Mouse (Mus musculus): ENCODE measurements at regions not wholly inside any gene's neighbourhood (a gene's known extent, or its start where the extent isn't known, plus 50 kb on each side); places are given as distances from the start of the nearest gene placed in this dataset.

GRCm38 (mm10) chr5:133550657-133551056, 548.9 kb upstream of the Castor2 start:
- no peak overlapping the region for H3K4me3 ChIP-seq (replicated peaks in 1 of 3; ENCODE audit: low read depth in 2 of 3, low read length in 2 of 3, poor library complexity in 1 of 3)
- no peak overlapping the region for H3K27ac ChIP-seq (ENCODE audit: insufficient read depth, low read depth)
- H3K9ac ChIP-seq (ENCODE audit: insufficient read depth, low read depth): no peak overlapping the region
- peaks cover 68% of the 10 kb centered on the region for H3K9me3 ChIP-seq (replicated peaks; ENCODE audit: low read length)
- H3K4me1 ChIP-seq (ENCODE audit: control insufficient read depth in 1 of 2, insufficient read depth in 2 of 2): no peaks in the 10 kb centered on the region
- H3K4me2 ChIP-seq (ENCODE audit: insufficient read depth, low read depth, poor library complexity, severe bottlenecking): no peak overlapping the region
- H3K36me3 ChIP-seq (replicated peaks in 1 of 2; ENCODE audit: control insufficient read depth in 1 of 2, insufficient read depth in 1 of 2, low read length in 1 of 2): no peaks in the 10 kb centered on the region
- dilution Hi-C loops (cut with MboI; ENCODE audit: extremely low pct_ligation_motif_present, extremely low pct_unique_long_range_greater_than_20kb, low sequenced_read_pairs) (no loop called here), in situ Hi-C loops (cut with MboI; ENCODE audit: low pct_ligation_motif_present, low pct_unique_long_range_greater_than_20kb, low sequenced_read_pairs) (no loop called here)
- no peak for DNase-seq (ENCODE audit: extremely low read depth)
- TF ChIP-seq MYC (IDR thresholded peaks at IDR 0.05; ENCODE audit: low read depth, low read length): no peak
- TF ChIP-seq ZKSCAN1 (IDR thresholded peaks at IDR 0.05; ENCODE audit: borderline replicate concordance, low read depth, low read length): no peak
- no peak for TF ChIP-seq NELFE (IDR thresholded peaks at IDR 0.05; ENCODE audit: low read depth, low read length)
- no peak for TF ChIP-seq JUN (IDR thresholded peaks at IDR 0.05; ENCODE audit: insufficient read depth, low read depth, low read length)
- TF ChIP-seq MAX (IDR thresholded peaks at IDR 0.05; ENCODE audit: low read length): no peak
- no peak for TF ChIP-seq POLR2A (IDR thresholded peaks at IDR 0.05; ENCODE audit: low read depth, low read length)
- no peak for TF ChIP-seq EP300 (IDR thresholded peaks at IDR 0.05; ENCODE audit: low read length)
- TF ChIP-seq BHLHE40 (IDR thresholded peaks at IDR 0.05; ENCODE audit: low read depth, low read length): no peak
- no peak for TF ChIP-seq ZNF384 (IDR thresholded peaks at IDR 0.05; ENCODE audit: low read depth, low read length)
- no peak for TF ChIP-seq USF2 (conservative IDR thresholded peaks at IDR 0.05; ENCODE audit: low read depth, low read length)
- no peaks in the 10 kb centered on the region for H3K79me2 ChIP-seq (replicated peaks; ENCODE audit: control insufficient read depth, extremely low read depth, insufficient read depth, poor library complexity, severe bottlenecking)
- no peaks in the 10 kb centered on the region for H3K27me3 ChIP-seq (replicated peaks)

GRCm38 (mm10) chr5:133542217-133542616, 557.3 kb upstream of the Castor2 start:
- Histone ChIP-seq H3K4me3 (replicated peaks in 1 of 3; ENCODE audit: low read depth in 2 of 3, low read length in 2 of 3, poor library complexity in 1 of 3) (no peak overlapping the region), H3K79me2 (replicated peaks; ENCODE audit: control insufficient read depth, extremely low read depth, insufficient read depth, poor library complexity, severe bottlenecking) (no peaks in the 10 kb centered on the region), H3K9ac (ENCODE audit: insufficient read depth, low read depth) (no peak overlapping the region), H3K9me3 (replicated peaks; ENCODE audit: low read length) (peaks cover 64% of the 10 kb centered on the region), H3K27ac (ENCODE audit: insufficient read depth, low read depth) (no peak overlapping the region), H3K4me2 (ENCODE audit: insufficient read depth, low read depth, poor library complexity, severe bottlenecking) (no peak overlapping the region), H3K4me1 (ENCODE audit: control insufficient read depth in 1 of 2, insufficient read depth in 2 of 2) (no peaks in the 10 kb centered on the region), H3K36me3 (replicated peaks in 1 of 2; ENCODE audit: control insufficient read depth in 1 of 2, insufficient read depth in 1 of 2, low read length in 1 of 2) (no peaks in the 10 kb centered on the region), H3K27me3 (replicated peaks) (no peaks in the 10 kb centered on the region)
- dilution Hi-C loops (cut with MboI; ENCODE audit: extremely low pct_ligation_motif_present, extremely low pct_unique_long_range_greater_than_20kb, low sequenced_read_pairs) (no loop called here), in situ Hi-C loops (cut with MboI; ENCODE audit: low pct_ligation_motif_present, low pct_unique_long_range_greater_than_20kb, low sequenced_read_pairs) (no loop called here)
- no peak for TF ChIP-seq MAZ (IDR thresholded peaks at IDR 0.05; ENCODE audit: low read depth, low read length)
- TF ChIP-seq MXI1 (IDR thresholded peaks at IDR 0.05; ENCODE audit: low read depth, low read length): no peak
- TF ChIP-seq USF1 (IDR thresholded peaks at IDR 0.05; ENCODE audit: low read depth, low read length): no peak
- TF ChIP-seq IRF4 (IDR thresholded peaks at IDR 0.05; ENCODE audit: low read depth, low read length): no peak
- TF ChIP-seq TBP (conservative IDR thresholded peaks at IDR 0.05; ENCODE audit: low read depth, low read length): no peak
- TF ChIP-seq MYC (IDR thresholded peaks at IDR 0.05; ENCODE audit: low read depth, low read length): no peak
- no peak for TF ChIP-seq MAX (IDR thresholded peaks at IDR 0.05; ENCODE audit: low read length)
- DNase-seq (ENCODE audit: extremely low read depth): no peak

- Histone ChIP-seq H3K36me3 (replicated peaks in 1 of 2; ENCODE audit: control insufficient read depth in 1 of 2, insufficient read depth in 1 of 2, low read length in 1 of 2) (no peaks in the 10 kb centered on the region), H3K4me1 (ENCODE audit: control insufficient read depth in 1 of 2, insufficient read depth in 2 of 2) (no peaks in the 10 kb centered on the region), H3K27me3 (replicated peaks) (no peaks in the 10 kb centered on the region), H3K9me3 (replicated peaks; ENCODE audit: low read length) (peaks cover 65% of the 10 kb centered on the region), H3K4me2 (ENCODE audit: insufficient read depth, low read depth, poor library complexity, severe bottlenecking) (no peak overlapping the region), H3K79me2 (replicated peaks; ENCODE audit: control insufficient read depth, extremely low read depth, insufficient read depth, poor library complexity, severe bottlenecking) (no peaks in the 10 kb centered on the region), H3K9ac (ENCODE audit: insufficient read depth, low read depth) (no peak overlapping the region), H3K27ac (ENCODE audit: insufficient read depth, low read depth) (no peak overlapping the region), H3K4me3 (replicated peaks in 1 of 3; ENCODE audit: low read depth in 2 of 3, low read length in 2 of 3, poor library complexity in 1 of 3) (no peak overlapping the region)
- dilution Hi-C loops (cut with MboI; ENCODE audit: extremely low pct_ligation_motif_present, extremely low pct_unique_long_range_greater_than_20kb, low sequenced_read_pairs): no loop called here
- no peak for DNase-seq (ENCODE audit: extremely low read depth)
- TF ChIP-seq USF1 (IDR thresholded peaks at IDR 0.05; ENCODE audit: low read depth, low read length): no peak
- no peak for TF ChIP-seq SIN3A (IDR thresholded peaks at IDR 0.05; ENCODE audit: low read length)
- TF ChIP-seq KAT2A (IDR thresholded peaks at IDR 0.05; ENCODE audit: insufficient replicate concordance, low read length): no peak
- TF ChIP-seq ZC3H11A (IDR thresholded peaks at IDR 0.05; ENCODE audit: low read depth, low read length): no peak
- TF ChIP-seq PAX5 (IDR thresholded peaks at IDR 0.05; ENCODE audit: low read length): no peak
- TF ChIP-seq CHD2 (IDR thresholded peaks at IDR 0.05; ENCODE audit: low read length): no peak
- no peak for TF ChIP-seq CHD1 (IDR thresholded peaks at IDR 0.05; ENCODE audit: low read depth, low read length)
- in situ Hi-C loops (cut with MboI; ENCODE audit: low pct_ligation_motif_present, low pct_unique_long_range_greater_than_20kb, low sequenced_read_pairs): no loop called here
Measured at GRCm38 (mm10) chr5:133532678-133533077, 566.8 kb upstream of the Castor2 start.

All from CH12.LX (cell line).